In genomic region chr5:21644891-21645438, GRCm38 (mm10) we compare ENCODE assay signal across 8 mouse cellular contexts. TPM values are rescaled to one million over a fixed set of nuclear protein-coding genes. Genes with fewer than 3 reads are reported as not detected.
DNase-seq lines count a peak whose midpoint lies in the region; ATAC-seq lines count a peak whose summit lies in the region.

No protein-coding gene starts in this region.

- 0 out of 2 replicates have a peak overlapping the region, but pooled peaks have one; percentile 42 for H3K27ac ChIP-seq in kidney, embryonic 14.5 days (ENCODE audit: low read depth, low read length)
- no peak overlapping the region for H3K27ac ChIP-seq in brown adipose tissue, adult 24 weeks (replicated peaks; ENCODE audit: low read depth, low read length)
- H3K27ac ChIP-seq in hindbrain, embryonic 13.5 days, result peak overlapping the region; percentile 83
- peak overlapping the region; percentile 94 for H3K27ac ChIP-seq in midbrain, embryonic 13.5 days

- H3K4me2 ChIP-seq in kidney, embryonic 14.5 days (replicated peaks; ENCODE audit: low read depth, low read length), result peak overlapping the region; percentile 59
- H3K4me2 ChIP-seq in hindbrain, embryonic 13.5 days, result peak overlapping the region; percentile 86
- peak overlapping the region; percentile 90 for H3K4me2 ChIP-seq in midbrain, embryonic 13.5 days (replicated peaks)

- no peak for DNase-seq in kidney, adult 8-10 months
- DNase-seq in frontal cortex, postnatal 10 days (ENCODE audit: low spot score in 2 of 2), result no peak
- no peak for DNase-seq in urinary bladder, postnatal 4 days (ENCODE audit: low spot score in 2 of 2)
- no peak for DNase-seq in cerebellum, postnatal 14 days

- H3K9ac ChIP-seq in kidney, embryonic 14.5 days (ENCODE audit: low read depth, low read length), result no peak overlapping the region; the same call in 1 of the 2 replicates
- peak overlapping the region; percentile 58 for H3K9ac ChIP-seq in hindbrain, embryonic 13.5 days
- H3K9ac ChIP-seq in midbrain, embryonic 13.5 days (replicated peaks), result peak overlapping the region; percentile 53; the same call in 1 of the 2 replicates

- H3K36me3 ChIP-seq in kidney, embryonic 14.5 days (ENCODE audit: control insufficient read depth, insufficient read depth, low read length), result peaks cover 18% of the 10 kb centered on the region
- H3K36me3 ChIP-seq in hindbrain, embryonic 13.5 days, result peaks cover 20% of the 10 kb centered on the region
- H3K36me3 ChIP-seq in midbrain, embryonic 13.5 days, result peaks cover 20% of the 10 kb centered on the region

- peaks cover 3% of the 10 kb centered on the region; the same call in 1 of the 2 replicates for H3K27me3 ChIP-seq in kidney, embryonic 14.5 days (ENCODE audit: control insufficient read depth, insufficient read depth, low read length)
- 0 out of 2 replicates have a peak, but pooled peaks cover 3% of the 10 kb centered on the region for H3K27me3 ChIP-seq in hindbrain, embryonic 13.5 days
- peaks cover 10% of the 10 kb centered on the region for H3K27me3 ChIP-seq in midbrain, embryonic 13.5 days

- peak overlapping the region; percentile 73 for H3K4me3 ChIP-seq in kidney, embryonic 14.5 days (ENCODE audit: low read length)
- peak overlapping the region; percentile 53 for H3K4me3 ChIP-seq in brown adipose tissue, adult 24 weeks (ENCODE audit: insufficient read depth, low read depth, low read length)
- H3K4me3 ChIP-seq in hindbrain, embryonic 13.5 days, result peak overlapping the region; percentile 87
- peak overlapping the region; percentile 90 for H3K4me3 ChIP-seq in midbrain, embryonic 13.5 days (replicated peaks)

- ATAC-seq in kidney, embryonic 14.5 days (ENCODE audit: low FRiP score, low TSS enrichment), result no peak
- no peak; the same call in 1 of the 2 replicates for ATAC-seq in hindbrain, embryonic 13.5 days (ENCODE audit: low FRiP score)
- ATAC-seq in midbrain, embryonic 13.5 days, result peak; percentile 21; the same call in 1 of the 2 replicates

- H3K9me3 ChIP-seq in kidney, embryonic 14.5 days (ENCODE audit: control insufficient read depth, low read length), result no peaks in the 10 kb centered on the region
- no peaks in the 10 kb centered on the region for H3K9me3 ChIP-seq in hindbrain, embryonic 13.5 days
- H3K9me3 ChIP-seq in midbrain, embryonic 13.5 days, result no peaks in the 10 kb centered on the region

- WGBS in kidney, embryonic 14.5 days, result 15% methylated on average over 14 of the region's 14 CpGs
- WGBS in hindbrain, embryonic 13.5 days, result 14% methylated on average over 14 of the region's 14 CpGs
- 16% methylated on average over 14 of the region's 14 CpGs for WGBS in midbrain, embryonic 13.5 days

- peaks cover 4% of the 10 kb centered on the region; the same call in 1 of the 2 replicates for H3K4me1 ChIP-seq in kidney, embryonic 14.5 days (ENCODE audit: control insufficient read depth, insufficient read depth, low read length)
- H3K4me1 ChIP-seq in brown adipose tissue, adult 24 weeks (ENCODE audit: control insufficient read depth, insufficient read depth, insufficient read length, low read length), result peaks cover 7% of the 10 kb centered on the region; the same call in 1 of the 2 replicates
- peaks cover 23% of the 10 kb centered on the region for H3K4me1 ChIP-seq in hindbrain, embryonic 13.5 days (replicated peaks)
- peaks cover 22% of the 10 kb centered on the region for H3K4me1 ChIP-seq in midbrain, embryonic 13.5 days (replicated peaks)

RNA-seq across cellular contexts. Expression of gene Fbxl13, which starts 0.5 kb away (rescaled TPM):
- 0.43 TPM in 2 replicates for polyA plus RNA-seq in kidney, embryonic 14.5 days (2014; fragmentation: Nextera tagmentation; extraction: Ambion mirVana)
- polyA plus RNA-seq in brown adipose tissue, adult 24 weeks (2012; ENCODE audit: insufficient read depth, insufficient read length, missing spikeins), result not detected in 2 replicates
- 0.31 and 0.58 TPM in 2 replicates for polyA plus RNA-seq in hindbrain, embryonic 13.5 days (2015; fragmentation: Nextera tagmentation; extraction: Ambion mirVana)
- polyA plus RNA-seq in midbrain, embryonic 13.5 days (2015; fragmentation: Nextera tagmentation; extraction: Ambion mirVana), result 0.30 and 0.50 TPM in 2 replicates

RNA-seq across cellular contexts. Expression of gene Armc10, which starts 0.6 kb away (rescaled TPM):
- polyA plus RNA-seq in kidney, embryonic 14.5 days (2014; fragmentation: Nextera tagmentation; extraction: Ambion mirVana), result 67.0 and 77.1 TPM in 2 replicates
- polyA plus RNA-seq in brown adipose tissue, adult 24 weeks (2012; ENCODE audit: insufficient read depth, insufficient read length, missing spikeins), result 7.4 and 11.3 TPM in 2 replicates
- 63.1 and 68.4 TPM in 2 replicates for polyA plus RNA-seq in hindbrain, embryonic 13.5 days (2015; fragmentation: Nextera tagmentation; extraction: Ambion mirVana)
- polyA plus RNA-seq in midbrain, embryonic 13.5 days (2015; fragmentation: Nextera tagmentation; extraction: Ambion mirVana), result 80.8 and 82.1 TPM in 2 replicates

RNA-seq across cellular contexts. Expression of gene Napepld, which starts 56.2 kb away (rescaled TPM):
- 7.2 and 8.2 TPM in 2 replicates for polyA plus RNA-seq in kidney, embryonic 14.5 days (2014; fragmentation: Nextera tagmentation; extraction: Ambion mirVana)
- 9.0 and 12.9 TPM in 2 replicates for polyA plus RNA-seq in brown adipose tissue, adult 24 weeks (2012; ENCODE audit: insufficient read depth, insufficient read length, missing spikeins)
- 2.1 TPM in 2 replicates for polyA plus RNA-seq in hindbrain, embryonic 13.5 days (2015; fragmentation: Nextera tagmentation; extraction: Ambion mirVana)
- 4.7 and 5.4 TPM in 2 replicates for polyA plus RNA-seq in midbrain, embryonic 13.5 days (2015; fragmentation: Nextera tagmentation; extraction: Ambion mirVana)
